Mouse (Mus musculus) neutrophil, adult 5-6 weeks (primary cell): ENCODE data around the gene Sass6. TPM values are rescaled to one million over a fixed set of nuclear protein-coding genes. Genes with fewer than 3 reads are reported as not detected.
"Not testable (repeated sequence)": the region's sequence is repeated elsewhere in the genome, so short reads cannot be mapped to it uniquely, and the experiment has no call there.

Source experiments
- ATAC-seq: fragments of 151-379, 151-347 bp; 2 replicates; pipeline ENCODE4 v1.8.0; 2017; ENCODE audit warnings: mild to moderate bottlenecking, moderate TSS enrichment; ENCODE audit not compliant: insufficient number of reproducible peaks, poor library complexity, low FRiP score, severe bottlenecking; ENCODE audit errors: extremely low read depth
- total RNA-seq: library from RNA; stranded (forward); fragments of 200-1000 nt; gene quantifications from 2 replicates; pipeline ENCODE4 v1.2.3, GENCODE M21; 2017

Sass6 gene
- total RNA-seq, 1 experiment from 2014 or later, result 23.4 TPM

DNA sequence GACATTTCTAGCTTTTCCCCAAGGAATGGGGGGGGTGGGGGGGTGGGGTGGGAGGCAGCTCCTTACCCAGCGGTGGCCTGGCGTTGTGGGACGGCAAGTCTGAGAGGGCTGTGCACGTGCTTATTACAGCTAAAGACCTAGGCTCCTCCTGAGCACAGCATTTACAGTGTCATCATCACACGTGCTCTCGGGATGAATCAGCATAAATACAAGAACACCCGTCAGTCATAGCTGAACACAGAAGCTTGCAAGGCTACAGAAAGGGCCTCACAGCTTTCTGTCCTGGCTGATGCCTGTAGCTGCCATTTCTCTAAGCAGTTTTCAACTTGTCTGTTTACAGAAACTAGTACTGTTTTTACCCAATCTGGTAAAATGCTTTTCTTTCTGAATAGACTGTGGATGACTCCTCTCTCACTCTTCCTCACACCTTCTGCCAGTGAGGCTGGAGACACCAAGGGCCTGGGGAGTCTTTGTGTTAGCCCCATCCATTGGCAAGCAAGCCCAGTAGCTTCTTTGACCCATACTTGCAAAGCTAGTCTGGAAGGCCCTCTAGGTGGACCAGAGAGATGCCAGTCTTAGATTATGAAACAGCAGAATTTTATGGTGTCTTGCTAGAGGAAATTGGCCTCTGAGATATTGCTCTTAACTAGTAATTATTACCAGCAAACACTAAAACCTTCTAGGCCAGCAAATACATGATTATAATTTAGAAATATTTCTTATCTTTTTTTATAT, 26.0 kb downstream of the Sass6 start:
- no peak for ATAC-seq

- ATAC-seq, result no peak
Observed at GRCm38 (mm10) chr3:116622641-116623040, 27.9 kb downstream of the Sass6 start.

DNA sequence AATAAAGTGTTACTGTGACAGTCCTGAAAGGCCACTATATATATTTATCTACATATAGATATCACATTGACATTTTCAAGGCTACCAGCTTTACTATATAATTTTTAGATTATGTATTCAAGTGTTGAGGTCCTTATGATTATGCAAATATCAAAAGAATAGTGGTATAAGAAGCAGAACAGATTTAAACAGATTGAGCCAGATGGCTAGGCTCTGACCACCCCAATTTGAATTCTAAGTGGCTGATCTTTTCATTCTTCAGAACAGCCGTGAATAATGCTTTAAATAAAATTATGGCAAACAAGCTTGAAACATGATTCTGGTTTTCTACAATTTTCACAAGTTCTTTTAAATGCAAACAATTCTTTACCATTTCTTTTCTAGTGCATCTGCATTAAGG, 36.7 kb downstream of the Sass6 start:
- ATAC-seq, result no peak

- no peak for ATAC-seq
Observed at GRCm38 (mm10) chr3:116632971-116633370, 38.2 kb downstream of the Sass6 start.

DNA sequence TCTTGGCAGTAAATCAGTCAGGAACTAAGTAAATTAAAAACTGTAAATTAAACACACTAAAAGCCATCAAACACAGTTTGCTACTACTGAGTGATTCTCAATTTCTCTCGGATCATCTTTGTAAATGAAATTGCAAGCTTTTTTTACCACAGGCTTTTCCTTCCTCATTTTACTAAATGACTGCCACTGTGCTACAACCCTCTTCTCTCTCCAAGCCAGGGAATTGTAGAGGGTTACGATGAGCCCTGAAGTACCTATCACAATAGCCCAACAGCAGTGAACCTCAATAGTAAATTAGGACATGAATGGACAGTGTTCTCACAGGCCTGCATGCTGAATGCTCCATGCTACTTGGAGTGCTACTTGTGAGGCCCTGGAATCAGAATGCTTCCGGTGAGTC, 39.3 kb downstream of the Sass6 start:
- ATAC-seq, result no peak

- ATAC-seq, result peak; percentile 90
Observed at GRCm38 (mm10) chr3:116634853-116635252, 40.1 kb downstream of the Sass6 start.

DNA sequence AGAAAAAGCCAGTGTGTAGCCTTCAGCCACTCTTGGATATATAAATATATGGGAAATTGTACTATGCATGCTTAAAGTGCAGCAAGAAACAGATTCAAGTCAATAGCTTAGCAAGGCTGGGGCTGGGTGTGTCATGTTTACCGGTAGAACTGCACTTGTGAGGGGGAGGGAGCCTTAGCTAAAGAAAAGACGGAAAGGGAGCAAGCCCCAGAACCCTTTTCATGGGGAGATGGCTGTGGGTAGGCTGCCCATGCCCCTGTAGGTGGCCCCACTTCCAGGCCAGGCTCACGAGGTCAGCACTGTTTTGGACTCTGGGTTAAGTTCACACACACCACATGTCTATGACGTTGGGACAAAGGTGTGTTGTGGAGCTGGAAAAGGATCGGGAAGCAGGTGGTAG, 41.0 kb downstream of the Sass6 start:
- ATAC-seq, result no peak

GRCm38 (mm10) chr3:116637693-116638476, 43.1 kb downstream of the Sass6 start:
- ATAC-seq, result no peak

GRCm38 (mm10) chr3:116638572-116638971, 43.8 kb downstream of the Sass6 start:
- ATAC-seq, result no peak

DNA sequence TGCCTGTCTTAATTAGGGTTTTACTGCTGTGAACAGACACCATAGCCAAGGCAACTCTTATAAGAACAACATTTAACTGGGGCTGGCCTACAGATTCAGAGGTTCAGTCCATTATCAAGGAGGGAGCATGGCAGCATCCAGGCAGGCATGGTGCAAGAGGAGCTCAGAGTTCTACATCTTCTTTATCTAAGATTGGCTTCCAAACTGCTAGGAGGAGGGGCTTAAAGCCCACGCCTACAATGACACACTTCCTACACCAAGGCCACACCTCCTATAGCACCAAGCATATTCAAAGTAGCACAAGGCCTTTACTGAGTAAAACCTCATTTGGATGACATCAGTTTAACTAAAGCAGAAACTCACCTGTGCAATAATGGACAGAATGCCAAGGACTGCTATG, 45.2 kb downstream of the Sass6 start:
- peak; percentile 68 for ATAC-seq

GRCm38 (mm10) chr3:116641811-116642371, 47.1 kb downstream of the Sass6 start:
- no peak for ATAC-seq

GRCm38 (mm10) chr3:116642373-116642772, 47.6 kb downstream of the Sass6 start:
- ATAC-seq, result no peak

GRCm38 (mm10) chr3:116646387-116646786, 51.6 kb downstream of the Sass6 start:
- no peak for ATAC-seq

DNA sequence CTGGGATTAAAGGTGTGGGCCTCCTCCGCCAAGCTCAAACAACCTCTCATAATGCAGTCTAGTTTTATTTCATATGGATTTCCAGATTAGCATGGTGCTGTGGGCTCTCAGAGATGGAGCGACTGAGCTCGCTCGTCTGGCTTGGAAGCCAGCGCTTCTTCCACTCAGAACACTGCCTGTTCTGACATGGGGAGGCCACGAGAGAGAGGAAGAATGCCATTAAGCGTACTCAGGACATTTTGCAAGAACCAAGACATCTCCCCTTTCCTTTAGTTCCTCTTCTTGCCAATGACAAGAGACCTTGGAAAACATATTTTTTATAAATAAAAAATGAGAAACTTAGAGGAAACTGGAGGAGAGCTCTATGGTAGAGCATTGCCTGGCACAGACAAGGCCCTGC, 54.0 kb downstream of the Sass6 start:
- peak; percentile 44; the same call in 1 of the 2 replicates for ATAC-seq

GRCm38 (mm10) chr3:116650698-116651097, 55.9 kb downstream of the Sass6 start:
- no peak for ATAC-seq

GRCm38 (mm10) chr3:116652033-116652446, 57.3 kb downstream of the Sass6 start:
- ATAC-seq, result no peak

DNA sequence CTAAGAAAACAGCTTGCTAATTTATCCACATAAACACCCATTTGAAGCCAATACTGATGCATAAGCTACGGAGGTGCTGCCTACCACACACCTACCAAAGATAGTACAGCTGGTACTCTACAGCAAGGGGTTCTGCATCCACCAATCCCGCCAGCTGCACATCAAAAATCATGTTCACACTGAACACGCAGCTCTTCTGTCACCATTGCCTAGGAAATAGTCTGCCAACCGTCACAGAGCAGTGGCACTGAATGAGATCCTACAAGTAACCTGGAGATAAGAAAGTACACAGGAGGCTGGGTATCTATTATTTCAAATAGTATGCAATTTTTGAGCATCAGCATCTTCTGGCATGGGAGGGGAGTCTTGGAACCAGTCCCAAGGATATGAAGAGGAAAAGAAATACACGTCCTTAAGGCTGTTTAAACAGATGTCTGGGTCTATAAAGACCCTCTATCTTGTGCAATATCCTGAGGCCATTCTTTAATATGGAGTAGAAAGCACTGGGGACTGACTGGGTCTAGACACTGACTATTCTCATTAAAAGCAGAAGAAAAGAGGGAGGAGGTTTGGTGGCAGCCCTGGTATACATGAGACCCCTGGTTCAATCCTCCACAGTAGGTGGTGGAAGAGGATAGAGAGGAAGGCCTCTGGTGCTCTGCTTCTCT, 58.6 kb downstream of the Sass6 start:
- ATAC-seq, result no peak

DNA sequence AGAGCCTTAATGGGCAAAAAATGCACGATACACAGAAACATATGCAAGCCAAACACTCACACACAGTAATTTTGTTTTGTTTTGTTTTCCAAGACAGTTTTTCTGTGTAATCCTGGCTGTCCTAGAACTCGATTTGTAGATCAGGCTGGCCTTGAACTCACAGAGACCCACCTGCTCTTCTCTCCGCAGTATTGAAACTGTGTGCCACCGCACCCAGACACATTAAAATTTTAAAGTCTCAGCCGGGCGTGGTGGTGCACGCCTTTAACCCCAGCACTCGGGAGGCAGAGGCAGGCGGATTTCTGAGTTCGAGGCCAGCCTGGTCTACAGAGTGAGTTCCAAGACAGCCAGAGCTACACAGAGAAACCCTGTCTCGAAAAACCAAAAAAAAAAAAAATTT, 59.3 kb downstream of the Sass6 start:
- ATAC-seq, result not testable (repeated sequence)

- ATAC-seq, result no peak
Observed at GRCm38 (mm10) chr3:116656184-116656965, 61.6 kb downstream of the Sass6 start.
